Mouse (Mus musculus): Measurements from ENCODE around the gene Ptar1. TPM values are rescaled to one million over a fixed set of nuclear protein-coding genes. Genes with fewer than 3 reads are reported as not detected.

Ptar1 gene
- 7.5 and 12.6 TPM in 2 replicates for polyA plus RNA-seq (2014; fragmentation: Nextera tagmentation; extraction: Ambion mirVana)

DNA sequence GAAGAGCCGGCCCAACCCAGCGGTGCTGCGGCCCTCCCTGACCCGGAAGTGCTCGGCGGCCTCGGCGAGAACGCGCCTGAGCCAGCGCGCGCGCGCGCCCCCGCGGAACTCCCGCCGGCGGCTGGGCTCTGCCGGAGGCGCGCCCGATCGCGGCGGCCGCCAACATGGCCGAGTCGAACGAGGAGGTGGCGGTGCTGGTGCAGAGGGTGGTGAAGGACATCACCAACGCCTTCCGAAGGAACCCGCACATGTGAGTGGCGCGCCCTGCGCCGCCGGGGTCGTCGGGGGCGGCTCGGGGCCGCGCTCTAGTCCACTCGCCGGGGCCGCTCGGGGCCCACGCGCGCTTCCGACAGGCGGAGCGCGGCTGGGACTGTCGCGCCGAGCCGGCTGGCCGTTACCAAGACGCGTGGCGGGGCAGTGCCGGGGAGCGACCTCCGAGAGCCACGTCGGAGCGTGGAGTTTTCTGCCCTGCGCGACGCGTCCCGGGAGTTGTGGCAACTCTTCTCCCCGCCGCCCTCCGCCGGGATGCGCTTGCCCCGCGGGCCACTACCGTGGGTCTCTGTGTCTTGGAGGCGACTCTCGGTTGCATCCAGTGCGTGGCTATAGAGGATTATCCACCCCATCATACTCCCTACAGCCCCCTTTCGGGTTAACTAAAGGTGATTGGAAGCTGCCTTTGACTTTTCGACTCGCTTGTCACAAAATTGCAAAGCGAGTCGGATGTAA is at the start of gene Ptar1:
TSS of gene Ptar1 (plus strand) at position 134 of the 726 bp plus-strand sequence.
- H3K4me1 ChIP-seq (ENCODE audit: control insufficient read depth, insufficient read depth, low read length) = peaks cover 8% of the 10 kb centered on the region
- H3K4me2 ChIP-seq (ENCODE audit: low read depth, low read length) = peak within 1 kb of the TSS; percentile 51
- peak; percentile 93 for ATAC-seq (ENCODE audit: low read depth)
- peak within 1 kb of the TSS; percentile 87 for H3K9ac ChIP-seq (replicated peaks; ENCODE audit: low read depth, low read length)
- no peaks in the 10 kb centered on the region for H3K36me3 ChIP-seq (ENCODE audit: control insufficient read depth, insufficient read depth, low read length)
- no peaks in the 10 kb centered on the region for H3K9me3 ChIP-seq (ENCODE audit: control insufficient read depth, low read length)
- H3K27me3 ChIP-seq (ENCODE audit: control insufficient read depth, insufficient read depth, low read length) = no peaks in the 10 kb centered on the region
- peak within 1 kb of the TSS; percentile 83 for H3K4me3 ChIP-seq (ENCODE audit: low read depth, low read length)
- H3K27ac ChIP-seq (ENCODE audit: low read depth, low read length) = peak within 1 kb of the TSS; percentile 95
- WGBS = under 1% methylated on average over 90 of the region's 93 CpGs

DNA sequence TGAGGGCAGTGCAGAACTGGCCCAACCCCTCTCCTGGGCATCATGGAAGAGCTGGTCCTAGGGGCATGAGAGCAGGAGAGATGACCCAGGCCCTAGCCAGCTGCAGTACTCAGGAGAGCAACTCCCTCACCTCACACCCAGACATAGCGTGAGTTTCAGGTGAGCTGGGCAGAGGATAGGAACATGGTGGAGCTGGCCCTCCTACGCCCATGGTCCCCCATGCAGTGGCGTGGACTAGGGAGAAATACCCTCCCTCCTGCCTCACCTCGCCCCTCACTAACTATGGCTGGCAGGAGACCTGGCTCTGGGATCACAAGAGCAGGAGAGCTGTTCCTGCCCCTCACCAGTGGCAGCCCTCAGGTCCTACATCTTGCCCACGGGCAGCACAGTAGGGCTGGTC is 43.4 kb upstream of the Ptar1 start:
- Histone ChIP-seq H3K4me3 (ENCODE audit: low read depth, low read length) (no peak overlapping the region), H3K4me2 (ENCODE audit: low read depth, low read length) (no peak overlapping the region), H3K9me3 (ENCODE audit: control insufficient read depth, low read length) (no peaks in the 10 kb centered on the region), H3K4me1 (ENCODE audit: control insufficient read depth, insufficient read depth, low read length) (no peaks in the 10 kb centered on the region), H3K36me3 (ENCODE audit: control insufficient read depth, insufficient read depth, low read length) (no peaks in the 10 kb centered on the region), H3K27me3 (ENCODE audit: control insufficient read depth, insufficient read depth, low read length) (no peaks in the 10 kb centered on the region), H3K27ac (ENCODE audit: low read depth, low read length) (no peak overlapping the region), H3K9ac (replicated peaks; ENCODE audit: low read depth, low read length) (no peak overlapping the region)
- 92% methylated on average over 5 of the region's 5 CpGs for WGBS
- ATAC-seq (ENCODE audit: low read depth) = no peak

DNA sequence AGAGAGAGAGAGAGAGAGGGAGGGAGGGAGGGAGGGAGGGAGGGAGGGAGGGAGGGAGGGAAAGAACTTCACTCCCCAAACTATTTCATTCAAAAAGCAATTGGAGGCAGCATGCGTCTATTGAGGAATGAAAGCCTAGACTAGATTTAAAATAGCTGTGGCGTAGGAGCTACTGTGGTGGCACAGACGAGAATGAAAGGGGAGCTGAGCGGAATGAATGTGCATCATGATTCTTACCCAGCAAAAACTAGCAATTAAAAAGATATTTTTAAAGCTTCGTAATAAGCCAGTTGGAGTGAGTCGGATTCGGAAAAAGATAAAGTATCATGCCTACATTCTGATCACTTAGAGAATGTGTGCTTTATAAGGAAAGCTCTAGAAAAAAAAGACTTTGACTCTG is 41.9 kb upstream of the Ptar1 start:
- no peak overlapping the region for H3K4me2 ChIP-seq (ENCODE audit: low read depth, low read length)
- 73% methylated on average over 7 of the region's 7 CpGs for WGBS
- no peaks in the 10 kb centered on the region for H3K4me1 ChIP-seq (ENCODE audit: control insufficient read depth, insufficient read depth, low read length)
- H3K9ac ChIP-seq (replicated peaks; ENCODE audit: low read depth, low read length) = no peak overlapping the region
- H3K27ac ChIP-seq (ENCODE audit: low read depth, low read length) = no peak overlapping the region
- no peak overlapping the region for H3K4me3 ChIP-seq (ENCODE audit: low read depth, low read length)
- no peaks in the 10 kb centered on the region for H3K9me3 ChIP-seq (ENCODE audit: control insufficient read depth, low read length)
- H3K36me3 ChIP-seq (ENCODE audit: control insufficient read depth, insufficient read depth, low read length) = no peaks in the 10 kb centered on the region
- H3K27me3 ChIP-seq (ENCODE audit: control insufficient read depth, insufficient read depth, low read length) = no peaks in the 10 kb centered on the region
- no peak for ATAC-seq (ENCODE audit: low read depth)

DNA sequence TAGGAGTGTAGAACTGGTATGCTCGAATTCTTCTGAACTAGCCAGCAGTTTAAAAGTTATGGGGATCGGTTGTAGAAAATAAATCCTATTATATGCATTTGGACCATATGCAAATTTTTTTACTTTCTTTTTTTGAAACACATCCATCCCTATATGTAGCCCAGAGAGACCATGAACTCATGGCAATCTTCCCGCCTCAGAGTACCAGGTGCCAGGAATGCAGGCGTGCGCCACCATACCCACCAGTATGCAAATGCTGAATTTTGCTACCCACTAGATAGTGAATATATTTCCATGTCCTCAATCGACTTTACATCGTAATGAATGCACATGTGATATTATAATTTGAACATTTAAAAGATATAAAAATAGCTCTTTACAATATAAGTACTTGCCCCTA is 39.9 kb upstream of the Ptar1 start:
- Histone ChIP-seq H3K36me3 (ENCODE audit: control insufficient read depth, insufficient read depth, low read length) (no peaks in the 10 kb centered on the region), H3K4me2 (ENCODE audit: low read depth, low read length) (no peak overlapping the region), H3K27me3 (ENCODE audit: control insufficient read depth, insufficient read depth, low read length) (no peaks in the 10 kb centered on the region), H3K4me1 (ENCODE audit: control insufficient read depth, insufficient read depth, low read length) (no peaks in the 10 kb centered on the region), H3K9me3 (ENCODE audit: control insufficient read depth, low read length) (no peaks in the 10 kb centered on the region), H3K4me3 (ENCODE audit: low read depth, low read length) (no peak overlapping the region), H3K27ac (ENCODE audit: low read depth, low read length) (no peak overlapping the region), H3K9ac (replicated peaks; ENCODE audit: low read depth, low read length) (no peak overlapping the region)
- no peak for ATAC-seq (ENCODE audit: low read depth)
- 98% methylated on average over 7 of the region's 7 CpGs for WGBS

DNA sequence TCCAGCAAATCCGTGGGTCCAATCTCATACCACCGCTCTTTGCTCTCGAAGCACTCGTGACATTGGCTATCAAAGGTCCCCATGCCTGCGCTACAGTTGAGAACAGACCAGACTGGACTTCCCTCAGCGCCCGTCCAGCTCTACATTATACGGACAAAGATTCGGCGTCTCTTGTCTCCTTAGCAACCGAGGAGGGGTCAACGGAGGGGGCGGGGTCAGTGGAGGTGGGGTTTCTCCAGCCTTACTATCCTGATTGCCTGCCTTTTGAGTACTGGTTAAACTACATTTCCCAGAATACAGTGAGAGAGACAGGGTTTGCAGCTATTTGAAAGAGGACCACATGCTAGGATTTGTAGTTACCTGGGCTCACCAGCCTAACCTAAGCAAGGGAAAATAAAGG is 34.6 kb upstream of the Ptar1 start, which contains the start of gene 1700028P14Rik:
TSS of gene 1700028P14Rik (minus strand) at position 169 of the 400 bp plus-strand sequence.
- H3K27me3 ChIP-seq (ENCODE audit: control insufficient read depth, insufficient read depth, low read length) = no peaks in the 10 kb centered on the region

DNA sequence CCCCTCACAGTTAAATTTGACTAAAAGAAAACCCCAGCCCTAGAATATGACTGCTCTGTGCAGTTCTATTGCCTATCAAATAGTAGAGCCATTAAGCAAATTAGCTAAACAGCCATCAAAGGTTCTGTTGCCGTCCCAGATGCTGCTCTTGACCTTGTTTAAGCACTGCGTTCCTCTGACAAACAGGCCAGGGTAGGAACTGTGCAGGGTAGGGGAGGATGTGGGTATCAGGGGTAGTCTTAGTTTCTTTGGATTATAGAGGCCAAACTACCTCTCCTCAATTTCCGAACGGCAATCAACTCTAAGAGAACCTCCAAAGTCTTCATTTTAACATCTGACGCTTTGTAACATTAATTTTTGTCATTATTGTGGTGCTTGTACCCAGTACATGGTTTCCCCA is 34.1 kb upstream of the Ptar1 start:
- H3K27me3 ChIP-seq (ENCODE audit: control insufficient read depth, insufficient read depth, low read length) = no peaks in the 10 kb centered on the region
- peak; percentile 34; the same call in 1 of the 2 replicates for ATAC-seq (ENCODE audit: low read depth)
- H3K36me3 ChIP-seq (ENCODE audit: control insufficient read depth, insufficient read depth, low read length) = no peaks in the 10 kb centered on the region
- H3K4me3 ChIP-seq (ENCODE audit: low read depth, low read length) = no peak overlapping the region
- H3K9me3 ChIP-seq (ENCODE audit: control insufficient read depth, low read length) = no peaks in the 10 kb centered on the region
- WGBS = 89% methylated on average over 5 of the region's 5 CpGs
- H3K9ac ChIP-seq (replicated peaks; ENCODE audit: low read depth, low read length) = no peak overlapping the region
- H3K4me1 ChIP-seq (ENCODE audit: control insufficient read depth, insufficient read depth, low read length) = no peaks in the 10 kb centered on the region
- H3K4me2 ChIP-seq (ENCODE audit: low read depth, low read length) = no peak overlapping the region
- H3K27ac ChIP-seq (ENCODE audit: low read depth, low read length) = no peak overlapping the region

More for the DNA sequence above, 34.6 kb upstream of the Ptar1 start, which contains the start of gene 1700028P14Rik:
- ATAC-seq (ENCODE audit: low read depth) = peak; percentile 91
- Histone ChIP-seq H3K36me3 (ENCODE audit: control insufficient read depth, insufficient read depth, low read length) (no peaks in the 10 kb centered on the region), H3K4me1 (ENCODE audit: control insufficient read depth, insufficient read depth, low read length) (no peaks in the 10 kb centered on the region), H3K9me3 (ENCODE audit: control insufficient read depth, low read length) (no peaks in the 10 kb centered on the region), H3K27ac (ENCODE audit: low read depth, low read length) (no peak within 1 kb of the TSS), H3K4me3 (ENCODE audit: low read depth, low read length) (peak within 1 kb of the TSS; percentile 11; the same call in 1 of the 2 replicates), H3K4me2 (ENCODE audit: low read depth, low read length) (peak within 1 kb of the TSS; percentile 16; the same call in 1 of the 2 replicates), H3K9ac (replicated peaks; ENCODE audit: low read depth, low read length) (no peak within 1 kb of the TSS)
- WGBS = 5% methylated on average over 13 of the region's 13 CpGs

DNA sequence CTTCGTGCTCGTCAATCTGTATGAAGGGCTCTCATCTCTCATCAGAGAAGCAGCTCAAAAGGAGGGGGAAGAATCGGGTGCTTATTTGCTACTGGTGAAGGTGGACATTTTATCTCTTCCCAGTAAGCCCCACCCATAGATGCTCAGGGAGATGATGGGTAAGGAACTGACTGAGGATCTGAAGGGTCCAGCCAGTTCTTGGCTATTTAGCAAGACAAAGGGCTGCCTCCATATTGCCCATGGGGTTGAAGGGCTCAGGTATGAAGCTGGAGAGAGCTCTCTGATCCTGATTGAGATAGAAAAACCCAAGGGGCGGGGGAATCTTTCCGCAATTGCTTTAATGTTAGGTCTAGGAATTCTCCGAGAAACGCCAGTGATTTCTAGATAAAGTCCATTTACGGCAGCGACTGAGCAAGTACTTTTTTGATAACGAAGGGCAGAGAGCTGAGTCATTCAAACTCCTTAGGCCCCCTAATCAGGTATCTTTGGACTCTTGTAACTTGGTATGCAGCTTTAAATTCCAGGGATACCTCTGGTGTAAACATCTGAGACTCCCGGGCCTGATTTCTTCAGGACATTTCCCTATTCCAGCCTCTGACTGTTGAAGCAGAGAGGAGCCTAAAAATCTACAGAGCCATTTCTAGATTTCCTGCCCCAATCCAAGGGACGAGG is 29.8 kb upstream of the Ptar1 start:
- no peaks in the 10 kb centered on the region for H3K27me3 ChIP-seq (ENCODE audit: control insufficient read depth, insufficient read depth, low read length)
- no peak for ATAC-seq (ENCODE audit: low read depth)
- H3K4me1 ChIP-seq (ENCODE audit: control insufficient read depth, insufficient read depth, low read length) = no peaks in the 10 kb centered on the region
- no peak overlapping the region for H3K4me3 ChIP-seq (ENCODE audit: low read depth, low read length)
- no peak overlapping the region for H3K4me2 ChIP-seq (ENCODE audit: low read depth, low read length)
- H3K27ac ChIP-seq (ENCODE audit: low read depth, low read length) = no peak overlapping the region
- no peak overlapping the region for H3K9ac ChIP-seq (replicated peaks; ENCODE audit: low read depth, low read length)
- H3K36me3 ChIP-seq (ENCODE audit: control insufficient read depth, insufficient read depth, low read length) = no peaks in the 10 kb centered on the region
- 77% methylated on average over 12 of the region's 12 CpGs for WGBS
- no peaks in the 10 kb centered on the region for H3K9me3 ChIP-seq (ENCODE audit: control insufficient read depth, low read length)

DNA sequence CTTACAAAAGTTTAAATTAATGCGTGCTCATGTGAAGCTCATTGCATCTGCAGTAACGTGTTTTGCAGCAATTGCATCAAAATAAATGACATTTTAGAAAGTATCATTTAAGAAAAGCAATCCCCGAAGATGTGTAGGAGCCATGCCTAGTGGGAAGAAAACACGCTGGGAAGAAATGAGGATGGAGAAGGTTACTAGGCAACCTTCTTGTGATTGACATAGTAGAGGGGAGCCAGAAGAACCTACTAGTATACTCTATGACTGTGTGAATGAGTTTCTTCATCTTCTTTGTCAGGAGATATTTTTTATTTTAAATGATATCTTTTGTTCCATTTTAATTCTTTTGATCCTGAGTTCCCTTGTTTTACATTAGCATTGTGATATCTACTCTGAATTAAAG is 28.9 kb upstream of the Ptar1 start:
- H3K9me3 ChIP-seq (ENCODE audit: control insufficient read depth, low read length) = no peaks in the 10 kb centered on the region
- no peak for ATAC-seq (ENCODE audit: low read depth)
- H3K4me2 ChIP-seq (ENCODE audit: low read depth, low read length) = no peak overlapping the region

DNA sequence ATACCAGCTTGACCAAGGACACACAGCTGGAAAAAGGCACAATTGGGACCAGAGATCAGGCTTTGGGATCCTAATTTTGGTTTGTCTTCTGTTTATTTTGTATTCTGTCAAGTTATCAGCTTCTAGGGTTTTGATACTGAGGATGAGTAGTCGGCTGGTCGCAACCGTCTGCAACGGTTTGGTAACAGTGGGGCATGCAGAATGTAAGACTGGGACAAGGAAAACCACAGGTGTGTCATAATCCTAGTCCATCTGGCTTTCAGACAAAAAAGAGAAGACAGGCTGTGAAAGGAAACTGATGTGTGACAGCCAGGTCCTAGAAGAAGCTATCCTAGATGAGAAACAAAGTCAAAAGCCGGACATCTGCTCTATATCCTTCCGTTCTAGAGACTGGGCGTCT is 23.1 kb upstream of the Ptar1 start:
- H3K27me3 ChIP-seq (ENCODE audit: control insufficient read depth, insufficient read depth, low read length) = no peaks in the 10 kb centered on the region
- no peak overlapping the region for H3K4me3 ChIP-seq (ENCODE audit: low read depth, low read length)
- no peak overlapping the region for H3K27ac ChIP-seq (ENCODE audit: low read depth, low read length)
- 91% methylated on average over 7 of the region's 7 CpGs for WGBS
- H3K9ac ChIP-seq (replicated peaks; ENCODE audit: low read depth, low read length) = no peak overlapping the region
- H3K36me3 ChIP-seq (ENCODE audit: control insufficient read depth, insufficient read depth, low read length) = no peaks in the 10 kb centered on the region
- no peak overlapping the region for H3K4me2 ChIP-seq (ENCODE audit: low read depth, low read length)
- no peaks in the 10 kb centered on the region for H3K4me1 ChIP-seq (ENCODE audit: control insufficient read depth, insufficient read depth, low read length)
- ATAC-seq (ENCODE audit: low read depth) = no peak
- no peaks in the 10 kb centered on the region for H3K9me3 ChIP-seq (ENCODE audit: control insufficient read depth, low read length)

More for the DNA sequence above, 28.9 kb upstream of the Ptar1 start:
- Histone ChIP-seq H3K36me3 (ENCODE audit: control insufficient read depth, insufficient read depth, low read length) (no peaks in the 10 kb centered on the region), H3K9ac (replicated peaks; ENCODE audit: low read depth, low read length) (no peak overlapping the region), H3K4me3 (ENCODE audit: low read depth, low read length) (no peak overlapping the region), H3K27ac (ENCODE audit: low read depth, low read length) (no peak overlapping the region), H3K27me3 (ENCODE audit: control insufficient read depth, insufficient read depth, low read length) (no peaks in the 10 kb centered on the region), H3K4me1 (ENCODE audit: control insufficient read depth, insufficient read depth, low read length) (no peaks in the 10 kb centered on the region)
- 83% methylated on average over 4 of the region's 4 CpGs for WGBS

Measured in neural tube, embryonic 14.5 days (tissue).